Mouse (Mus musculus): Measurements from ENCODE around the gene Mrtfa.

DNA sequence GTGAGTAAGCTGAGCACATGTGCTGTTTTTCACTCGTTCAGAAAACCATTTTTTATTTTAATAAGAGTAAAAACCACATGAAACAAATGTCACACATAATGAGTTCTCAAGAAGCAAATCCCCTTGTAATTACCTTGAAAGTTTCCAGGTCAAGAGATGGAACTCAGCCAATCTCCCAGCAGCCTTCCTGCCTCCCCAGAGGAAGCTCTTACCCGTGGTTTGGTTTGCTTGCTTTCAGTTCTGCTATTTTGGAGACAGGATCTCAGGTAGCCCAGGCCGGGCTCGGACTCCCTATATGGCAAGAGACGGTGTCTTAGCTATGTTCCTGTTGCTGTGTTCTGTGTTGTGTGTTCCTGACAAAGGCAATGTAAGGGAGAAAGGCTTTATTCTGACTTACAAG, 19.9 kb upstream of the Mrtfa start:
- TF ChIP-seq CTCF (IDR thresholded peaks at IDR 0.05; ENCODE audit: borderline replicate concordance, extremely low read depth, insufficient read depth, insufficient read length) (no peak), POLR2A (IDR thresholded peaks at IDR 0.05; ENCODE audit: borderline replicate concordance, extremely low read depth, insufficient read depth, insufficient read length, poor library complexity, severe bottlenecking) (no peak)
